12 mouse cellular contexts compared by ENCODE assay signal in genomic region chr10:7278820-7279219, GRCm38 (mm10).
DNase-seq lines count a peak whose midpoint lies in the region; ATAC-seq and TF ChIP-seq lines count a peak whose summit lies in the region.
"Had no signal": no experiment of that assay in that cellular context is flagged by ENCODE, and none has a peak within 500 bp of the region (broad histone marks: within the 10 kb centered on the region; RNA-seq: fewer than 3 reads in every experiment).

No protein-coding gene starts in this region.

- TF ChIP-seq EP300 in stomach, postnatal 0 days (optimal IDR thresholded peaks at IDR 0.05): no peak

- H3K9ac ChIP-seq in hindbrain, postnatal 0 days (replicated peaks; ENCODE audit: low read length): no peak overlapping the region
- H3K9ac ChIP-seq in hindbrain, embryonic 13.5 days: no peak overlapping the region
- H3K9ac ChIP-seq in midbrain, embryonic 14.5 days (replicated peaks; ENCODE audit: low read length): no peak overlapping the region
- H3K9ac ChIP-seq in midbrain, embryonic 11.5 days (ENCODE audit: low read length): no peak overlapping the region
- no peak overlapping the region for H3K9ac ChIP-seq in forebrain, postnatal 0 days
- no peak overlapping the region for H3K9ac ChIP-seq in stomach, postnatal 0 days (ENCODE audit: low read length)
- H3K9ac ChIP-seq: liver, embryonic 12.5 days; midbrain, embryonic 12.5 days; neural tube, embryonic 15.5 days had no signal

- H3K36me3 ChIP-seq in hindbrain, postnatal 0 days (ENCODE audit: insufficient read depth, low read length): no peaks in the 10 kb centered on the region
- no peaks in the 10 kb centered on the region for H3K36me3 ChIP-seq in hindbrain, embryonic 13.5 days
- no peaks in the 10 kb centered on the region for H3K36me3 ChIP-seq in midbrain, embryonic 14.5 days (ENCODE audit: control insufficient read depth, insufficient read depth, low read length)
- H3K36me3 ChIP-seq in midbrain, embryonic 11.5 days (ENCODE audit: control insufficient read depth, insufficient read depth, low read length): no peaks in the 10 kb centered on the region
- no peaks in the 10 kb centered on the region for H3K36me3 ChIP-seq in forebrain, postnatal 0 days (ENCODE audit: insufficient read depth)
- H3K36me3 ChIP-seq in stomach, postnatal 0 days (ENCODE audit: control insufficient read depth, insufficient read depth, low read length): no peaks in the 10 kb centered on the region
- H3K36me3 ChIP-seq: liver, embryonic 12.5 days; midbrain, embryonic 12.5 days; neural tube, embryonic 15.5 days had no signal

- no peak for TF ChIP-seq CTCF in hindbrain, postnatal 0 days (IDR thresholded peaks at IDR 0.05; ENCODE audit: low read depth)
- no peak for TF ChIP-seq CTCF in forebrain, postnatal 0 days (IDR thresholded peaks at IDR 0.05; ENCODE audit: low read depth)
- TF ChIP-seq CTCF in stomach, postnatal 0 days (IDR thresholded peaks at IDR 0.05; ENCODE audit: low read depth): no peak

- peak; percentile 40; the same call in 1 of the 2 replicates for ATAC-seq in hindbrain, postnatal 0 days
- ATAC-seq in hindbrain, embryonic 13.5 days (ENCODE audit: low FRiP score): no peak
- ATAC-seq in midbrain, embryonic 14.5 days (ENCODE audit: low FRiP score, low TSS enrichment): no peak
- no peak for ATAC-seq in midbrain, embryonic 11.5 days (ENCODE audit: low FRiP score)
- ATAC-seq in forebrain, postnatal 0 days: peak; percentile 69
- no peak; the same call in 1 of the 2 replicates for ATAC-seq in stomach, postnatal 0 days (ENCODE audit: low FRiP score, low TSS enrichment)
- ATAC-seq: liver, embryonic 12.5 days had no signal

- no peaks in the 10 kb centered on the region for H3K27me3 ChIP-seq in hindbrain, postnatal 0 days (ENCODE audit: insufficient read depth, low read length)
- H3K27me3 ChIP-seq in hindbrain, embryonic 13.5 days: no peaks in the 10 kb centered on the region
- no peaks in the 10 kb centered on the region for H3K27me3 ChIP-seq in midbrain, embryonic 14.5 days (ENCODE audit: control insufficient read depth, insufficient read depth, low read length)
- no peaks in the 10 kb centered on the region for H3K27me3 ChIP-seq in midbrain, embryonic 11.5 days (ENCODE audit: control insufficient read depth, insufficient read depth, low read length)
- no peaks in the 10 kb centered on the region for H3K27me3 ChIP-seq in forebrain, postnatal 0 days (ENCODE audit: insufficient read depth, low read length)
- H3K27me3 ChIP-seq in stomach, postnatal 0 days (ENCODE audit: control insufficient read depth, insufficient read depth, low read length): no peaks in the 10 kb centered on the region
- H3K27me3 ChIP-seq: liver, embryonic 12.5 days; midbrain, embryonic 12.5 days; neural tube, embryonic 15.5 days had no signal

- no peak overlapping the region for H3K4me3 ChIP-seq in hindbrain, postnatal 0 days (ENCODE audit: low read length)
- no peak overlapping the region for H3K4me3 ChIP-seq in hindbrain, embryonic 13.5 days
- H3K4me3 ChIP-seq in midbrain, embryonic 14.5 days (replicated peaks; ENCODE audit: low read depth, low read length): no peak overlapping the region
- H3K4me3 ChIP-seq in midbrain, embryonic 11.5 days (ENCODE audit: low read depth, low read length): no peak overlapping the region
- H3K4me3 ChIP-seq in forebrain, postnatal 0 days (ENCODE audit: low read depth, low read length): no peak overlapping the region
- H3K4me3 ChIP-seq in stomach, postnatal 0 days (ENCODE audit: low read depth, low read length): no peak overlapping the region
- H3K4me3 ChIP-seq: layer of hippocampus, adult 2 months; liver, embryonic 12.5 days; midbrain, embryonic 12.5 days; neural tube, embryonic 15.5 days had no signal

- DNase-seq in hindbrain, postnatal 0 days (ENCODE audit: low spot score): no peak
- DNase-seq in midbrain, embryonic 14.5 days: peak; percentile 23
- DNase-seq in midbrain, embryonic 11.5 days (ENCODE audit: low spot score, missing footprints): no peak
- DNase-seq in forebrain, postnatal 0 days: peak; percentile 44
- no peak for DNase-seq in stomach, postnatal 0 days (ENCODE audit: low spot score)
- no peak for DNase-seq in spleen, postnatal 10 days (ENCODE audit: low spot score in 2 of 2)
- DNase-seq: cerebellum, postnatal 36 days had no signal

- 23% methylated on average over 5 of the region's 5 CpGs for WGBS in hindbrain, postnatal 0 days
- 63% methylated on average over 5 of the region's 5 CpGs for WGBS in hindbrain, embryonic 13.5 days
- whole genome bisulfite sequencing in midbrain, embryonic 14.5 days: 36% methylated on average over 5 of the region's 5 CpGs
- WGBS in midbrain, embryonic 11.5 days: 63% methylated on average over 5 of the region's 5 CpGs
- WGBS in forebrain, postnatal 0 days: 20% methylated on average over 5 of the region's 5 CpGs
- WGBS in stomach, postnatal 0 days: 30% methylated on average over 5 of the region's 5 CpGs

- H3K4me1 ChIP-seq in hindbrain, postnatal 0 days (ENCODE audit: insufficient read depth, low read length): no peaks in the 10 kb centered on the region
- H3K4me1 ChIP-seq in hindbrain, embryonic 13.5 days (replicated peaks): no peaks in the 10 kb centered on the region
- H3K4me1 ChIP-seq in midbrain, embryonic 14.5 days (ENCODE audit: control insufficient read depth, insufficient read depth, low read length): no peaks in the 10 kb centered on the region
- H3K4me1 ChIP-seq in midbrain, embryonic 11.5 days (ENCODE audit: control insufficient read depth, insufficient read depth, low read length): no peaks in the 10 kb centered on the region
- no peaks in the 10 kb centered on the region for H3K4me1 ChIP-seq in forebrain, postnatal 0 days (ENCODE audit: insufficient read depth)
- no peaks in the 10 kb centered on the region for H3K4me1 ChIP-seq in stomach, postnatal 0 days (replicated peaks; ENCODE audit: control insufficient read depth, insufficient read depth)
- H3K4me1 ChIP-seq: liver, embryonic 12.5 days had no signal

- no peaks in the 10 kb centered on the region for H3K9me3 ChIP-seq in hindbrain, postnatal 0 days (ENCODE audit: low read length)
- no peaks in the 10 kb centered on the region for H3K9me3 ChIP-seq in hindbrain, embryonic 13.5 days
- H3K9me3 ChIP-seq in midbrain, embryonic 14.5 days (ENCODE audit: control insufficient read depth, low read length): no peaks in the 10 kb centered on the region
- no peaks in the 10 kb centered on the region for H3K9me3 ChIP-seq in midbrain, embryonic 11.5 days (ENCODE audit: control insufficient read depth, low read length)
- no peaks in the 10 kb centered on the region for H3K9me3 ChIP-seq in forebrain, postnatal 0 days (ENCODE audit: low read length)
- no peaks in the 10 kb centered on the region for H3K9me3 ChIP-seq in stomach, postnatal 0 days (ENCODE audit: control insufficient read depth, low read length)
- H3K9me3 ChIP-seq: liver, embryonic 12.5 days; midbrain, embryonic 12.5 days; neural tube, embryonic 15.5 days had no signal

- H3K4me2 ChIP-seq in hindbrain, postnatal 0 days (ENCODE audit: low read depth, low read length): no peak overlapping the region
- H3K4me2 ChIP-seq in hindbrain, embryonic 13.5 days: no peak overlapping the region
- H3K4me2 ChIP-seq in midbrain, embryonic 14.5 days (ENCODE audit: low read length): no peak overlapping the region
- H3K4me2 ChIP-seq in midbrain, embryonic 11.5 days: no peak overlapping the region
- no peak overlapping the region for H3K4me2 ChIP-seq in forebrain, postnatal 0 days (ENCODE audit: low read depth)
- H3K4me2 ChIP-seq in stomach, postnatal 0 days (replicated peaks; ENCODE audit: low read depth): no peak overlapping the region
- H3K4me2 ChIP-seq: liver, embryonic 12.5 days; midbrain, embryonic 12.5 days; neural tube, embryonic 15.5 days had no signal

- H3K27ac ChIP-seq in hindbrain, postnatal 0 days: no peak overlapping the region
- H3K27ac ChIP-seq in hindbrain, embryonic 13.5 days: no peak overlapping the region
- H3K27ac ChIP-seq in midbrain, embryonic 14.5 days (replicated peaks; ENCODE audit: low read depth, low read length): no peak overlapping the region
- H3K27ac ChIP-seq in midbrain, embryonic 11.5 days (ENCODE audit: low read depth, low read length): no peak overlapping the region
- H3K27ac ChIP-seq in forebrain, postnatal 0 days (ENCODE audit: low read depth, low read length): peak overlapping the region; percentile 15; the same call in 1 of the 2 replicates
- H3K27ac ChIP-seq in stomach, postnatal 0 days (replicated peaks): peak overlapping the region; percentile 69
- H3K27ac ChIP-seq: layer of hippocampus, adult 2 months; liver, embryonic 12.5 days; midbrain, embryonic 12.5 days; neural tube, embryonic 15.5 days had no signal

Comparison
In these comparisons a context has a peak if more than half of its experiments do, and no peak if none do; other contexts are left out.
1. ATAC-seq: peak in hindbrain, postnatal 0 days (single experiment) and forebrain, postnatal 0 days (single experiment); none in hindbrain, embryonic 13.5 days (single experiment), midbrain, embryonic 14.5 days (single experiment), midbrain, embryonic 11.5 days (single experiment) and stomach, postnatal 0 days (single experiment).
2. DNase-seq: peak in midbrain, embryonic 14.5 days (single experiment) and forebrain, postnatal 0 days (single experiment); none in hindbrain, postnatal 0 days (single experiment), midbrain, embryonic 11.5 days (single experiment), stomach, postnatal 0 days (single experiment) and spleen, postnatal 10 days (0 of 2).
3. H3K27ac ChIP-seq: peak in forebrain, postnatal 0 days (single experiment) and stomach, postnatal 0 days (single experiment); none in hindbrain, postnatal 0 days (single experiment), hindbrain, embryonic 13.5 days (single experiment), midbrain, embryonic 14.5 days (single experiment) and midbrain, embryonic 11.5 days (single experiment).